Mouse (Mus musculus): Measurements from ENCODE around the gene Bri3.

Gene Bri3

GRCm38 (mm10) chr5:144261309-144261708 lies 17.1 kb downstream of the Bri3 start:
- no peak for DNase-seq (ENCODE audit: low spot score in 2 of 2)

GRCm38 (mm10) chr5:144261829-144262228 lies 17.6 kb downstream of the Bri3 start:
- no peak for DNase-seq (ENCODE audit: low spot score in 2 of 2)

- DNase-seq (ENCODE audit: low spot score in 2 of 2), result no peak
Observed at GRCm38 (mm10) chr5:144263082-144263481, 18.8 kb downstream of the Bri3 start.

GRCm38 (mm10) chr5:144263496-144263895 lies 19.3 kb downstream of the Bri3 start:
- no peak for DNase-seq (ENCODE audit: low spot score in 2 of 2)

GRCm38 (mm10) chr5:144267535-144268241 lies 23.5 kb downstream of the Bri3 start:
- no peak for DNase-seq (ENCODE audit: low spot score in 2 of 2)

GRCm38 (mm10) chr5:144269926-144270325 lies 25.7 kb downstream of the Bri3 start:
- DNase-seq (ENCODE audit: low spot score in 2 of 2), result no peak

GRCm38 (mm10) chr5:144270420-144270819 lies 26.2 kb downstream of the Bri3 start:
- no peak for DNase-seq (ENCODE audit: low spot score in 2 of 2)

- no peak for DNase-seq (ENCODE audit: low spot score in 2 of 2)
Observed at GRCm38 (mm10) chr5:144271118-144271517, 26.9 kb downstream of the Bri3 start.

- no peak for DNase-seq (ENCODE audit: low spot score in 2 of 2)
Observed at GRCm38 (mm10) chr5:144271772-144272171, 27.5 kb downstream of the Bri3 start.

GRCm38 (mm10) chr5:144274904-144275303 lies 30.7 kb downstream of the Bri3 start:
- no peak for DNase-seq (ENCODE audit: low spot score in 2 of 2)

- DNase-seq (ENCODE audit: low spot score in 2 of 2), result no peak
Observed at GRCm38 (mm10) chr5:144276898-144277630, 32.8 kb downstream of the Bri3 start.

GRCm38 (mm10) chr5:144278374-144278960 lies 34.2 kb downstream of the Bri3 start:
- DNase-seq (ENCODE audit: low spot score in 2 of 2), result no peak

GRCm38 (mm10) chr5:144279081-144279541 lies 34.9 kb downstream of the Bri3 start:
- DNase-seq (ENCODE audit: low spot score in 2 of 2), result no peak

- no peak for DNase-seq (ENCODE audit: low spot score in 2 of 2)
Observed at GRCm38 (mm10) chr5:144279926-144280325, 35.7 kb downstream of the Bri3 start.

GRCm38 (mm10) chr5:144282470-144283260 lies 38.4 kb downstream of the Bri3 start:
- DNase-seq (ENCODE audit: low spot score in 2 of 2), result no peak

- no peak for DNase-seq (ENCODE audit: low spot score in 2 of 2)
Observed at GRCm38 (mm10) chr5:144283551-144284031, 39.4 kb downstream of the Bri3 start.

- DNase-seq (ENCODE audit: low spot score in 2 of 2), result no peak
Observed at GRCm38 (mm10) chr5:144284599-144284998, 40.4 kb downstream of the Bri3 start.

- no peak for DNase-seq (ENCODE audit: low spot score in 2 of 2)
Observed at GRCm38 (mm10) chr5:144286591-144287266, 42.5 kb downstream of the Bri3 start.

GRCm38 (mm10) chr5:144287267-144287820 lies 43.1 kb downstream of the Bri3 start:
- DNase-seq (ENCODE audit: low spot score in 2 of 2), result no peak

GRCm38 (mm10) chr5:144288391-144288790 lies 44.2 kb downstream of the Bri3 start:
- no peak for DNase-seq (ENCODE audit: low spot score in 2 of 2)
